In the genomic region with DNA sequence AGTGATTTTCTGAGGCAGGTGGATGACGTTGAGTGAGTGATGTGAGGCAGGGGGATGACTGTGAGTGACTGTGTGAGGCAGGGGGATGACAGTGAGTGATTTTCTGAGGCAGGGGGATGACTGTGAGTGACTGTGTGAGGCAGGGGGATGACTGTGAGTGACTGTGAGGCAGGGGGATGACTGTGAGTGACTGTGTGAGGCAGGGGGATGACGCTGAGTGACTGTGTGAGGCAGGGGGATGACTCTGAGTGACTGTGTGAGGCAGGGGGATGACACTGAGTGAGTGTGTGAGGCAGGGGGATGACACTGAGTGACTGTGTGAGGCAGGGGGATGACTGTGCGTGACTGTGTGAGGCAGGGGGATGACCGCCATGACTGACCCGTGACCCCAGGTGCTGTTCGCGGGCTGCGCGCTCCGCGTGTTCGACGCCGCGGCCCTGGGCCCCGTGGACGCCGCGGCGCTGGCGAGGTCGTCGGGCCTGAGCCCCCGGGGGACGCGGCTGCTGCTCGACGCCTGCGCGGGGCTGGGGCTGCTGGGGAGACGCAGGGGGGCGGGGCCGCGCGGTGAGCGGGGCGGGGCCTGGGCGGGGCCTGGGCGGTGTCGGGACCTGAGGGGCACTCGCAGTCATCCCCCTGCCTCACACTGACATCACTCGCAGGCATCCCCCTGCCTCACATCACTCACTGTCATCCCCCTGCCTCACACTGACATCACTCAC, we compare ENCODE assay signal across 9 mouse cellular contexts. TPM values are rescaled to one million over a fixed set of nuclear protein-coding genes. Genes with fewer than 3 reads are reported as not detected.
DNase-seq lines count a peak whose midpoint lies in the region; ATAC-seq lines count a peak whose summit lies in the region.
"Had no signal": no experiment of that assay in that cellular context is flagged by ENCODE, and none has a peak within 500 bp of the region (broad histone marks: within the 10 kb centered on the region; RNA-seq: fewer than 3 reads in every experiment).

No protein-coding gene starts in this region.

- no peak overlapping the region for H3K27ac ChIP-seq in midbrain, embryonic 14.5 days (replicated peaks; ENCODE audit: low read depth, low read length)
- H3K27ac ChIP-seq: heart, adult 2 months had no signal

- no peak overlapping the region for H3K4me2 ChIP-seq in midbrain, embryonic 14.5 days (ENCODE audit: low read length)

- no peak overlapping the region for H3K9ac ChIP-seq in midbrain, embryonic 14.5 days (replicated peaks; ENCODE audit: low read length)

- 0 out of 2 replicates have a peak overlapping the region, but pooled peaks have one; percentile 5 for H3K4me3 ChIP-seq in midbrain, embryonic 14.5 days (replicated peaks; ENCODE audit: low read depth, low read length)
- H3K4me3 ChIP-seq: heart, adult 2 months had no signal

- peaks cover 13% of the 10 kb centered on the region; the same call in 1 of the 2 replicates for H3K36me3 ChIP-seq in midbrain, embryonic 14.5 days (ENCODE audit: control insufficient read depth, insufficient read depth, low read length)

- no peaks in the 10 kb centered on the region for H3K4me1 ChIP-seq in midbrain, embryonic 14.5 days (ENCODE audit: control insufficient read depth, insufficient read depth, low read length)

- peak; percentile 34 to 48 for DNase-seq in cerebellum, postnatal 10 days
- DNase-seq in cerebellum, adult 9-10 months = no peak
- peak; percentile 14 for DNase-seq in right cerebral cortex, postnatal 4 days
- no peak for DNase-seq in right cerebral cortex, postnatal 25 days
- DNase-seq in induced T-regulatory cell, adult 2 months (ENCODE audit: low read depth) = peak; percentile 62
- DNase-seq in midbrain, embryonic 14.5 days = peak; percentile 20
- DNase-seq in gastrocnemius, postnatal 10 days = no peak
- DNase-seq in MN1 (ENCODE audit: low spot score) = no peak

- 79% methylated on average over 41 of the region's 42 CpGs for WGBS in midbrain, embryonic 14.5 days

- no peaks in the 10 kb centered on the region for H3K27me3 ChIP-seq in midbrain, embryonic 14.5 days (ENCODE audit: control insufficient read depth, insufficient read depth, low read length)

- H3K9me3 ChIP-seq in midbrain, embryonic 14.5 days (ENCODE audit: control insufficient read depth, low read length) = peaks cover 48% of the 10 kb centered on the region

- peak; percentile 66 for ATAC-seq in midbrain, embryonic 14.5 days (ENCODE audit: low FRiP score, low TSS enrichment)

RNA-seq across cellular contexts. Expression of a gene that starts 0.9 kb away (rescaled TPM):
- not detected in 2 replicates for polyA plus RNA-seq in midbrain, embryonic 14.5 days (2014; fragmentation: Nextera tagmentation; extraction: Ambion mirVana)
- not detected for total RNA-seq in gastrocnemius, postnatal 10 days (2021)
- total RNA-seq: heart, adult 2 months had no signal
- polyA plus RNA-seq: heart, adult 2 months had no signal

Comparison
In these comparisons a context has a peak if more than half of its experiments do, and no peak if none do; other contexts are left out.
1. DNase-seq: peak in cerebellum, postnatal 10 days (2 of 2), right cerebral cortex, postnatal 4 days (single experiment), induced T-regulatory cell, adult 2 months (single experiment) and midbrain, embryonic 14.5 days (single experiment); none in cerebellum, adult 9-10 months (single experiment), right cerebral cortex, postnatal 25 days (single experiment), gastrocnemius, postnatal 10 days (single experiment) and MN1 (single experiment).